Mouse (Mus musculus) liver, embryonic 14.5 days (tissue): ENCODE measurements around the gene Rnf182. TPM values are rescaled to one million over a fixed set of nuclear protein-coding genes. Genes with fewer than 3 reads are reported as not detected.

Experiments used
- ATAC-seq: fragments of 200-750 bp; cut with Nextera tagmentation; 2 replicates; pipeline ENCODE4 v1.8.0; 2017; ENCODE audit warnings: moderate number of reproducible peaks, mild to moderate bottlenecking, moderate library complexity; ENCODE audit not compliant: insufficient read depth
- DNase-seq, 3 experiments: peaks; one replicate each; pipeline ENCODE4 v3.0.0-alpha.2; 2012 to 2013; ENCODE audit warnings: low read depth in 3 of 3, low spot score in 3 of 3
- H3K27ac ChIP-seq: fragments of 300-500 bp; sonication (generic); 2 replicates; pipeline ENCODE4 v1.5.1; 2014; ENCODE audit warnings: moderate library complexity, mild to moderate bottlenecking, control low read depth, inconsistent platforms
- H3K27me3 ChIP-seq: fragments of 300-500 bp; sonication (generic); 2 replicates; pipeline ENCODE4 v1.6.1; 2014; ENCODE audit warnings: mild to moderate bottlenecking, low read length, moderate library complexity; ENCODE audit not compliant: control insufficient read depth, insufficient read depth
- H3K36me3 ChIP-seq: fragments of 300-500 bp; sonication (generic); replicated peaks from 2 replicates; pipeline ENCODE4 v1.6.1; 2014; ENCODE audit warnings: low read depth; ENCODE audit not compliant: control insufficient read depth, insufficient read depth
- H3K4me1 ChIP-seq, 2 experiments: fragments of 200-500 bp in 1 of 2; fragments of 300-500 bp in 1 of 2; sonication (generic) in 1 of 2; replicated peaks; 2 replicates each; pipeline ENCODE4 v1.6.1; 2012 to 2014; ENCODE audit warnings: antibody characterized with exemption in 1 of 2, inconsistent platforms in 1 of 2, low read length in 1 of 2; ENCODE audit not compliant: control insufficient read depth in 2 of 2, insufficient read depth in 2 of 2
- H3K4me2 ChIP-seq: fragments of 300-500 bp; sonication (generic); 2 replicates; pipeline ENCODE4 v1.6.1; 2014; ENCODE audit warnings: low read depth, mild to moderate bottlenecking, control low read depth, moderate library complexity
- H3K4me3 ChIP-seq, 2 experiments: fragments of 200-500 bp in 1 of 2; fragments of 300-500 bp in 1 of 2; sonication (generic) in 1 of 2; 2 replicates each; pipeline ENCODE4 v1.5.1; 2012 to 2014; ENCODE audit warnings: low read depth in 2 of 2, low read length in 2 of 2, mild to moderate bottlenecking in 2 of 2, control low read depth in 1 of 2, inconsistent platforms in 1 of 2, moderate library complexity in 1 of 2; ENCODE audit not compliant: insufficient read depth in 1 of 2
- H3K9ac ChIP-seq: fragments of 300-500 bp; sonication (generic); replicated peaks from 2 replicates; pipeline ENCODE4 v1.6.1; 2014; ENCODE audit warnings: mild to moderate bottlenecking, control low read depth, moderate library complexity
- H3K9me3 ChIP-seq: fragments of 300-500 bp; sonication (generic); 2 replicates; pipeline ENCODE4 v1.6.1; 2016; ENCODE audit warnings: low read length, mixed read lengths; ENCODE audit not compliant: control insufficient read depth
- CTCF ChIP-seq: IDR thresholded peaks from 2 replicates; pipeline ENCODE4 v1.5.1; 2016; ENCODE audit warnings: antibody characterized with exemption, low read depth, control low read depth
- EP300 ChIP-seq: IDR thresholded peaks from 2 replicates; pipeline ENCODE4 v1.6.1; 2016; ENCODE audit warnings: antibody characterized with exemption, low read depth
- WGBS: fragments of 180-500 bp; shearing (Covaris S2); extraction: QIAGEN DNeasy Blood & Tissue Kit; methylation state at CpG from one replicate; pipeline ENCODE4 v1.1.7; 2014; ENCODE audit not compliant: insufficient replicate concordance; 5-methylcytosine and 5-hydroxymethylcytosine counted together
- polyA plus RNA-seq, 2 experiments: library from polyadenylated mRNA; depleted of rRNA in 1 of 2; stranded (reverse) in 1 of 2; unstranded in 1 of 2; fragments of >200 nt; fragmentation: Nextera tagmentation in 1 of 2; extraction: Ambion mirVana in 1 of 2; gene quantifications; 2 replicates each; pipeline versions ENCODE4 v1.2.1 to v1.2.3; 2012 to 2014

The Rnf182 gene
- polyA plus RNA-seq, 2 experiments, result 0.05 to 0.07 TPM

DNA sequence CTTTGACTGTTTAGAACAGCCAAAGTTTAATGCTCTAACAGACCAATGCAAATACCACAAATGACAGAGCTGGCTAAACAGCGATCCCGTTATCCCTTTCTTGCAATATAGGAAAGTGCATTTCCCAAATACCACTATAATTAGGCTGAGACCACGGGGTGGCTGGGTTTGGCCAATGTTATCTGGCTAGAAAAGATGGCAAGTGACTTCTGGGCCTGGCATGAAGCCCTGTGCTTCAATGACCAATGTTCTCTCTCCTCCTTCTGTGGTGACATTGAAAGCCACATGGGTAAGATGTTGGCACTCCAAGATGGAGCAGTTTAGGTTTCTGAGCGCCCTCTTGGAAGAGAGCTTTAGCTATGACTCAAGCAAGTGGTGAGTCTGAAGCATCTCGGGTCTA, 100.0 kb downstream of the Rnf182 start:
- no peak for TF ChIP-seq CTCF
- TF ChIP-seq EP300, result no peak

DNA sequence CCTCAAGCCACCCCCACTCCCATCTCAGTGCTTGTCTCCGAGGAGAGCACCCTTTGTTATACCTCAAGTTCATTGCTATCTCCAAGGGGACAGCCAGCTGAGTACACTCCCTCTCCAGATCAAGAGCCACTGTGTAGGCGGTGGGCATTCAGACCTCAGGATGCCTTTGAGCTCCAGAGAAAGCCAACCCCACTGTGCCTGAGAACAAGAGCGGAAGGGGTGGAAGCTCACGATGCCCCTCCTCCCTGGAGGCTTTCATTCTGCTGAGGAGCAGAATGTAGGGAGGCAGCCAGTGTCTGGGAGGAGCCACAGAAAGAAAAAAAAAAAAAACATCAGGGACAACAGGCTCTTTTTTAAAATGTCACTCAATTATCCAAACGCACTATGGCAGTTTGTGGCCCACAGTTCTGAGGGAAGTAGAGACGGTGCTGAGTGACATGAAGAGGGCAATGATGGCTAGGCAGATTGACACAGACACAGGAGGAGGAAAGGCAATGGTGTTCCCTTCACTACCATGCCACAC, 101.1 kb downstream of the Rnf182 start:
- 53% methylated on average over 6 of the region's 6 CpGs for WGBS
- Histone ChIP-seq H3K36me3 (no peaks in the 10 kb centered on the region), H3K9ac (no peak overlapping the region), H3K4me3 (no peak overlapping the region), H3K27ac (no peak overlapping the region), H3K9me3 (no peaks in the 10 kb centered on the region), H3K27me3 (no peaks in the 10 kb centered on the region), H3K4me2 (no peak overlapping the region), H3K4me1 (peaks cover 0 to 2% of the 10 kb centered on the region in 2 experiments; a peak in 1 of 4 replicates)
- DNase-seq (no peak), ATAC-seq (no peak)
- TF ChIP-seq EP300, result no peak
- TF ChIP-seq CTCF, result no peak

More for the DNA sequence above, 100.0 kb downstream of the Rnf182 start:
- H3K9me3 ChIP-seq, result no peaks in the 10 kb centered on the region
- DNase-seq, result no peak
- no peaks in the 10 kb centered on the region for H3K27me3 ChIP-seq
- no peaks in the 10 kb centered on the region for H3K36me3 ChIP-seq
- no peak overlapping the region for H3K4me3 ChIP-seq
- no peak overlapping the region for H3K9ac ChIP-seq
- H3K4me1 ChIP-seq, result no peaks in the 10 kb centered on the region; a peak in 1 of 4 replicates
- 59% methylated on average over 5 of the region's 5 CpGs for WGBS
- no peak for ATAC-seq
- no peak overlapping the region for H3K27ac ChIP-seq
- no peak overlapping the region for H3K4me2 ChIP-seq

DNA sequence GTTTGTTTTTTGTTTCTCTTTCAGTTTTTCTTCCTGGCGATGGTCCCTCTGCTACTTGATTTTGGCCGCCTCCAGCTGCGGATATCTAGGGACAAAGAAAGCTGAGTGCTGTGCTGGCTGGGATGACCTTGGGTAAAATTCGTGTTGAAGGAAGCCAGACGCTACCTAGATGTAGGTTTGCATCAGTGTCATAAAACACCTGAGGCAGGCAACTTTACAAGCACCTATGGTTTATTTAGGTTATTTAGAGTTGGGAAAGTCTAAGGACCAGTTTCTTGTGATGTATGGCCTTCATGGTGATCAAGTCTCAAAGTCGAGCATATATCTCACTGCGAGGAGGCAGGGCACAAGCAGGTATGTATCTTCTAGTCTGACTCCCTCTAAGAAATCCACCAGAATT, 102.7 kb downstream of the Rnf182 start:
- H3K4me3 ChIP-seq, result no peak overlapping the region
- no peak for ATAC-seq
- H3K36me3 ChIP-seq, result no peaks in the 10 kb centered on the region
- TF ChIP-seq EP300, result no peak
- no peak for TF ChIP-seq CTCF
- no peaks in the 10 kb centered on the region for H3K9me3 ChIP-seq
- no peak overlapping the region for H3K4me2 ChIP-seq
- peaks cover 0 to 2% of the 10 kb centered on the region in 2 experiments; a peak in 1 of 4 replicates for H3K4me1 ChIP-seq
- no peak overlapping the region for H3K27ac ChIP-seq
- DNase-seq, result no peak
- WGBS, result 65% methylated on average over 7 of the region's 7 CpGs
- no peaks in the 10 kb centered on the region for H3K27me3 ChIP-seq
- no peak overlapping the region for H3K9ac ChIP-seq

DNA sequence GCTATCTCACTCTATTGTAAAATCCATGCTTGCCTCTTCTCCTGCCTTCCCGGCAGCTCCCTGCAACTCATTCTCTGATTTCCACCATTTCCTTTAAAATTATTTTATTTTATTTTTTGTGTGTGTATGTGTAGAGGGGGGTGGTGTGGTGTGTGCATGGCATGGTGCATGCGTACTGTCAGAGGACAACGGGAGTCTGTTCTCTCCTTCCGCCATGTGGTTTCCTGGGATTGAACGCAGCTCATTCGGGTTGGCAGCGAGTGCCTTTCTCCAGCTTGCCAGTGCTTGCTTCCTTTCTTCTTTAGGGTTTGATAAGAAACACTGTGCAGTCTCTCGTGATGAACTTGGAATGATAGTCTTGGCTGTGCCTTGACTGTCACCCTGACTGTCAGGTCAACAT, 105.0 kb downstream of the Rnf182 start:
- H3K4me3 ChIP-seq, result no peak overlapping the region
- H3K27ac ChIP-seq, result no peak overlapping the region
- H3K9ac ChIP-seq, result no peak overlapping the region
- H3K9me3 ChIP-seq, result no peaks in the 10 kb centered on the region
- peaks cover 0 to 2% of the 10 kb centered on the region in 2 experiments; a peak in 1 of 4 replicates for H3K4me1 ChIP-seq
- no peak for ATAC-seq
- TF ChIP-seq CTCF (no peak), EP300 (no peak)
- no peaks in the 10 kb centered on the region for H3K27me3 ChIP-seq
- DNase-seq, result no peak
- no peaks in the 10 kb centered on the region for H3K36me3 ChIP-seq
- H3K4me2 ChIP-seq, result no peak overlapping the region
- WGBS, result 46% methylated on average over 8 of the region's 8 CpGs

Other genes starting within 250 kb of the Rnf182 start
- 37.2 and 84.2 TPM in 2 replicates for gene Nol7, start 217.3 kb upstream of the Rnf182 start, polyA plus RNA-seq (2012; rRNA removed)
- gene Nol7, start 217.3 kb upstream of the Rnf182 start, polyA plus RNA-seq (2014; fragmentation: Nextera tagmentation; extraction: Ambion mirVana), result 123 and 125 TPM in 2 replicates
- gene Ranbp9, start 134.4 kb upstream of the Rnf182 start, polyA plus RNA-seq (2012; rRNA removed), result 5.5 and 7.2 TPM in 2 replicates
- gene Ranbp9, start 134.4 kb upstream of the Rnf182 start, polyA plus RNA-seq (2014; fragmentation: Nextera tagmentation; extraction: Ambion mirVana), result 3.6 and 3.7 TPM in 2 replicates
- 2.8 and 4.0 TPM in 2 replicates for gene Mcur1, start 55.5 kb upstream of the Rnf182 start, polyA plus RNA-seq (2012; rRNA removed)
- 6.0 and 6.1 TPM in 2 replicates for gene Mcur1, start 55.5 kb upstream of the Rnf182 start, polyA plus RNA-seq (2014; fragmentation: Nextera tagmentation; extraction: Ambion mirVana)
- 0.32 and 0.37 TPM in 2 replicates for gene Cd83, start 169.1 kb downstream of the Rnf182 start, polyA plus RNA-seq (2012; rRNA removed)
- gene Cd83, start 169.1 kb downstream of the Rnf182 start, polyA plus RNA-seq (2014; fragmentation: Nextera tagmentation; extraction: Ambion mirVana), result 0.67 and 1.3 TPM in 2 replicates